Mouse (Mus musculus) cerebellum, adult 2 months (tissue): ENCODE measurements around the gene Tef.

Experiments
- CTCF ChIP-seq: fragments of 200-500 bp; IDR thresholded peaks from 2 replicates; pipeline ENCODE4 v1.5.1; 2011; ENCODE audit warnings: low read depth, mild to moderate bottlenecking, control low read depth, low read length, moderate library complexity, borderline replicate concordance; ENCODE audit not compliant: insufficient read depth
- POLR2A ChIP-seq: fragments of 200-500 bp; IDR thresholded peaks from 2 replicates; pipeline ENCODE4 v1.6.1; 2011; ENCODE audit warnings: low read length, control low read depth, borderline replicate concordance; ENCODE audit not compliant: insufficient read depth

DNA sequence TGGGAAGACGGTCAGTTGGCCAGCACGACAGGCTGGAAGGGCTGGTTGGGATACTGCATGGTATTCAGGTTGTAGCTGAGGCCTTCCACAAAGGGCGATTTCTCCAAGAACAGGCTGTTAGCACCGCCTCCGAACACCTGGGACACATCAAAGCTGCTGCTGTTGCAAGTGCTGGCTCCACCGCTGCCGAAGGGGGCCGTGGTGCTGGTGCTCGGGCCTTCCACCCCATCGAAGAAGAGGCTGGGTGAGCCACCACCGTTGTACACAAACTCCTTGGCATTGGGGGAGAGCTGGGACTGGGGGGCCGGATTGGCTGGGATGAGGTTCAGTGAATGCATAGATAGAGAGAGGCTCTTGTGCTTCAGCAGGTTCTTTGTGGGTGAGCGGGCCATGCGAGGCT is 48.5 kb downstream of the Tef start:
- TF ChIP-seq CTCF (no peak), POLR2A (no peak)
